Mouse (Mus musculus) gastrocnemius, postnatal 14 days (tissue): ENCODE measurements around the gene Ccdc180. TPM values are rescaled to one million over a fixed set of nuclear protein-coding genes. Genes with fewer than 3 reads are reported as not detected.

ENCODE experiments used
- DNase-seq: peaks from one replicate; pipeline ENCODE4 v3.0.0; 2021; ENCODE audit warnings: mixed read lengths
- intact Hi-C: fragments of 180-260 bp; cut with DNase I; formaldehyde crosslinking; loops from one replicate; pipeline ENCODE4 v1.15.1; 2025; ENCODE audit warnings: low total_unique reads
- total RNA-seq, 2 experiments: library from RNA; stranded (reverse); gene quantifications; 2 replicates each; pipeline ENCODE4 v1.2.3; 2021

The Ccdc180 gene
- total RNA-seq, 2 experiments from 2014 or later: 0.04 TPM; not detected in 1

- intact Hi-C loops: no loop called here
These were observed 8.3 kb downstream of the Ccdc180 start for GRCm38 (mm10) chr4:45898413-45898812.

GRCm38 (mm10) chr4:45909256-45909655 lies 19.2 kb downstream of the Ccdc180 start:
- no peak for DNase-seq
- intact Hi-C loops: no loop called here

More at GRCm38 (mm10) chr4:45898413-45898812, 8.3 kb downstream of the Ccdc180 start:
- DNase-seq: no peak

- DNase-seq: no peak
- intact Hi-C loops: no loop called here
These were observed 19.8 kb downstream of the Ccdc180 start for GRCm38 (mm10) chr4:45909924-45910323.

GRCm38 (mm10) chr4:45911256-45911655 lies 21.2 kb downstream of the Ccdc180 start:
- intact Hi-C loops: no loop called here
- no peak for DNase-seq

- DNase-seq: no peak
- intact Hi-C loops: no loop called here
These were observed 21.8 kb downstream of the Ccdc180 start for GRCm38 (mm10) chr4:45911876-45912275.

- intact Hi-C loops: no loop called here
- no peak for DNase-seq
These were observed 27.0 kb downstream of the Ccdc180 start for GRCm38 (mm10) chr4:45917091-45917490.

- intact Hi-C loops: no loop called here
- no peak for DNase-seq
These were observed 31.7 kb downstream of the Ccdc180 start for GRCm38 (mm10) chr4:45921663-45922435.

- no peak for DNase-seq
- intact Hi-C loops: no loop called here
These were observed 33.9 kb downstream of the Ccdc180 start for GRCm38 (mm10) chr4:45924011-45924410.

- no peak for DNase-seq
- intact Hi-C loops: no loop called here
These were observed 38.5 kb downstream of the Ccdc180 start for GRCm38 (mm10) chr4:45928561-45928960.

GRCm38 (mm10) chr4:45941628-45942044 lies 51.5 kb downstream of the Ccdc180 start:
- intact Hi-C loops: loop anchor here (2.0 to 10.0 kb wide), 2 partner anchors 73 to 183 kb away; no protein-coding TSS in a partner anchor
- DNase-seq: peak; percentile 47

GRCm38 (mm10) chr4:45947729-45948128 lies 57.6 kb downstream of the Ccdc180 start:
- intact Hi-C loops: loop anchor here (10.0 kb wide), 1 partner anchor 67 kb away; no protein-coding TSS in a partner anchor
- DNase-seq: no peak

GRCm38 (mm10) chr4:45949109-45949848 lies 59.2 kb downstream of the Ccdc180 start:
- DNase-seq: no peak
- intact Hi-C loops: loop anchor here (10.0 kb wide), 1 partner anchor 66 kb away; no protein-coding TSS in a partner anchor

- intact Hi-C loops: no loop called here
- DNase-seq: no peak
These were observed 61.7 kb downstream of the Ccdc180 start for GRCm38 (mm10) chr4:45951830-45952229.

- no peak for DNase-seq
- intact Hi-C loops: no loop called here
These were observed 63.2 kb downstream of the Ccdc180 start for GRCm38 (mm10) chr4:45953025-45953919.

- no peak for DNase-seq
- intact Hi-C loops: no loop called here
These were observed 65.1 kb downstream of the Ccdc180 start for GRCm38 (mm10) chr4:45955235-45955634.

GRCm38 (mm10) chr4:45956131-45956530 lies 66.0 kb downstream of the Ccdc180 start:
- intact Hi-C loops: no loop called here
- DNase-seq: no peak

- intact Hi-C loops: no loop called here
- DNase-seq: no peak
These were observed 66.6 kb downstream of the Ccdc180 start for GRCm38 (mm10) chr4:45956706-45957105.

- no peak for DNase-seq
- intact Hi-C loops: no loop called here
These were observed 74.8 kb downstream of the Ccdc180 start, which contains the start of gene Tdrd7 for GRCm38 (mm10) chr4:45964771-45965439. Gene Tdrd7 (plus strand): TSS chr4:45965334.
